8 mouse cellular contexts compared by ENCODE assay signal in the genomic region with DNA sequence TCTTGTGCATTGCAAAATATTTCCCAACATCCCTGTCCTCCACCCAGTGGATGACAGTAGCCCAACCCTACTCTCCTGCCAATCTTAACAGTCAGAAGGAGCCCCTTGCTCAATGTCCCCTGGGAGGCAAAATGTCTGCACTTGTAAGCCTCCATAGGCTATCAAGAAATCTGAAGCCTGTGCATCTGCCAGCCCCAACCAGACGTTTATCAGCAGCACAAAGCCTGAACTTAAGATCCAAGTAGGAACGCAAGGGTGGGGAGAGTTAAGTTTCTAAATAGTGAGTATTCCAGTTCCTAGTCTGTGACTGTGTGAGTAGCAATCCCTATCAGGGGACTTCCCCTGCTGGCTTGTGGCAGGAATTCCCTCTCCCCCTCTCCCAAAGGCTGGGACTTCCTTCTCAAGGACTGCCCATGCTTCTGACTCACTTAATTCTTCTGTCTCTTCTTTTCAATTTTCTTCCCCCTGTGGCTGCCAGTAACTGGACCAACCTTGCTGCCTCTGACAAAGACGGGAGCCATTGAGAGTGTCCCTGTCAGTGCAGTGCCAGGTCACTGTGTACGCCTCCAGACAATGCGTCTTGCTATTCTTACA.
DNase-seq lines count a peak whose midpoint lies in the region; ATAC-seq lines count a peak whose summit lies in the region.

No protein-coding gene starts in this region.

- H3K9me3 ChIP-seq in megakaryocyte, embryonic 14.5 days, result no peaks in the 10 kb centered on the region
- H3K9me3 ChIP-seq in heart, embryonic 13.5 days, result no peaks in the 10 kb centered on the region
- no peaks in the 10 kb centered on the region for H3K9me3 ChIP-seq in stomach, embryonic 16.5 days (replicated peaks; ENCODE audit: control insufficient read depth, low read length)

- H3K4me1 ChIP-seq in megakaryocyte, embryonic 14.5 days, result peaks cover 59% of the 10 kb centered on the region
- peaks cover 60% of the 10 kb centered on the region for H3K4me1 ChIP-seq in heart, embryonic 13.5 days
- H3K4me1 ChIP-seq in stomach, embryonic 16.5 days (ENCODE audit: control insufficient read depth, insufficient read depth, low read length), result peaks cover 17% of the 10 kb centered on the region; the same call in 1 of the 2 replicates

- no peaks in the 10 kb centered on the region for H3K27me3 ChIP-seq in megakaryocyte, embryonic 14.5 days (replicated peaks)
- no peaks in the 10 kb centered on the region for H3K27me3 ChIP-seq in heart, embryonic 13.5 days (replicated peaks)
- no peaks in the 10 kb centered on the region for H3K27me3 ChIP-seq in stomach, embryonic 16.5 days (ENCODE audit: control insufficient read depth, insufficient read depth, low read length)

- no peaks in the 10 kb centered on the region for H3K36me3 ChIP-seq in megakaryocyte, embryonic 14.5 days (replicated peaks; ENCODE audit: low read length)
- H3K36me3 ChIP-seq in heart, embryonic 13.5 days, result no peaks in the 10 kb centered on the region
- H3K36me3 ChIP-seq in stomach, embryonic 16.5 days (ENCODE audit: control insufficient read depth, insufficient read depth, low read length), result no peaks in the 10 kb centered on the region

- peak overlapping the region; percentile 24 for H3K4me2 ChIP-seq in heart, embryonic 13.5 days
- H3K4me2 ChIP-seq in stomach, embryonic 16.5 days (ENCODE audit: low read depth, low read length), result no peak overlapping the region

- DNase-seq in embryo, embryonic 11 days, result peak; percentile 11
- no peak for DNase-seq in embryo, embryonic 9.5 days (ENCODE audit: extremely low spot score)
- DNase-seq in retina, embryonic 14.5 days (ENCODE audit: low spot score), result no peak
- DNase-seq in thymus, adult 18-20 months, result no peak

- H3K4me3 ChIP-seq in megakaryocyte, embryonic 14.5 days (replicated peaks), result peak overlapping the region; percentile 67
- H3K4me3 ChIP-seq in heart, embryonic 13.5 days, result no peak overlapping the region
- H3K4me3 ChIP-seq in stomach, embryonic 16.5 days (replicated peaks; ENCODE audit: low read length), result no peak overlapping the region

- ATAC-seq in megakaryocyte, adult 5-6 weeks (ENCODE audit: poor library complexity, severe bottlenecking), result no peak
- no peak for ATAC-seq in heart, embryonic 13.5 days (ENCODE audit: extremely low read depth, insufficient number of reproducible peaks, low FRiP score, low TSS enrichment)
- peak; percentile 54; the same call in 1 of the 2 replicates for ATAC-seq in stomach, embryonic 16.5 days (ENCODE audit: insufficient read depth, low FRiP score)

- peak overlapping the region; percentile 51; the same call in 1 of the 2 replicates for H3K9ac ChIP-seq in heart, embryonic 13.5 days
- H3K9ac ChIP-seq in stomach, embryonic 16.5 days (ENCODE audit: low read length), result no peak overlapping the region

- WGBS in heart, embryonic 13.5 days, result 36% methylated on average over 5 of the region's 5 CpGs
- WGBS in stomach, embryonic 16.5 days, result 54% methylated on average over 5 of the region's 5 CpGs

- peak overlapping the region; percentile 60 for H3K27ac ChIP-seq in heart, embryonic 13.5 days (replicated peaks)
- 0 out of 2 replicates have a peak overlapping the region, but pooled peaks have one; percentile 11 for H3K27ac ChIP-seq in stomach, embryonic 16.5 days (ENCODE audit: low read length)
